ENCODE assay signal across 25 mouse cellular contexts in genomic region chr7:77305471-77305870, GRCm38 (mm10).
"Had no signal": no experiment of that assay in that cellular context is flagged by ENCODE, and none has a peak within 500 bp of the region (broad histone marks: within the 10 kb centered on the region; RNA-seq: fewer than 3 reads in every experiment).

No protein-coding gene starts in this region.

- DNase-seq: left cerebral cortex, postnatal 4 days; liver; liver, embryonic 13.5 days; liver, postnatal 0 days; lung, adult 18-20 months; lung, adult 2 months; lung, embryonic 14.5 days; lung, postnatal 10 days; lung, postnatal 14 days; lung, postnatal 36 days; lung, postnatal 4 days; midbrain, embryonic 14.5 days had no signal

- ATAC-seq: liver, embryonic 12.5 days; liver, postnatal 0 days; lung, postnatal 0 days; midbrain, embryonic 13.5 days; midbrain, embryonic 15.5 days; midbrain, embryonic 16.5 days had no signal

- H3K27me3 ChIP-seq: limb, embryonic 12.5 days; limb, embryonic 13.5 days; limb, embryonic 15.5 days; liver, embryonic 12.5 days; liver, embryonic 13.5 days; liver, embryonic 15.5 days; lung, embryonic 15.5 days; megakaryocyte, embryonic 14.5 days; midbrain, embryonic 12.5 days; midbrain, embryonic 13.5 days; midbrain, embryonic 15.5 days; neural tube, embryonic 12.5 days had no signal
